Mouse (Mus musculus): ENCODE results near the gene Gch1. TPM values are rescaled to one million over a fixed set of nuclear protein-coding genes. Genes with fewer than 3 reads are reported as not detected.

Gch1 gene
- total and polyA plus RNA-seq, 3 experiments, result 0.27 to 17.3 (median 0.87) TPM

- DNase-seq (ENCODE audit: low spot score) (no peak), ATAC-seq (ENCODE audit: extremely low read depth, insufficient number of reproducible peaks, low FRiP score, poor library complexity, severe bottlenecking) (no peak)
- TF ChIP-seq GATA1 (IDR thresholded peaks at IDR 0.05; ENCODE audit: borderline replicate concordance, low read length) (no peak), POLR2AphosphoS5 (IDR thresholded peaks at IDR 0.05; ENCODE audit: insufficient replicate concordance, low read depth, low read length) (no peak), GATA2 (IDR thresholded peaks at IDR 0.05; ENCODE audit: borderline replicate concordance, low read depth, low read length) (no peak), TAL1 (conservative IDR thresholded peaks at IDR 0.05; ENCODE audit: low read depth, low read length) (no peak), CTCF (IDR thresholded peaks at IDR 0.05; ENCODE audit: low read depth, low read length) (no peak)
- Histone ChIP-seq H3K27me3 (ENCODE audit: insufficient read depth, low read length) (peaks cover 8% of the 10 kb centered on the region), H3K9me3 (replicated peaks) (no peaks in the 10 kb centered on the region), H3K4me1 (ENCODE audit: insufficient read depth, low read depth, low read length) (peaks cover 7% of the 10 kb centered on the region), H3K36me3 (replicated peaks) (no peaks in the 10 kb centered on the region), H3K4me3 (ENCODE audit: low read depth, low read length) (no peak overlapping the region)
Measured at GRCm38 (mm10) chr14:47229796-47230376, 40.7 kb upstream of the Gch1 start.

GRCm38 (mm10) chr14:47225931-47226330, 36.7 kb upstream of the Gch1 start:
- no peaks in the 10 kb centered on the region for H3K36me3 ChIP-seq (replicated peaks)
- peaks cover 10% of the 10 kb centered on the region for H3K27me3 ChIP-seq (ENCODE audit: insufficient read depth, low read length)
- TF ChIP-seq GATA1 (IDR thresholded peaks at IDR 0.05; ENCODE audit: borderline replicate concordance, low read length) (no peak), TAL1 (conservative IDR thresholded peaks at IDR 0.05; ENCODE audit: low read depth, low read length) (no peak), POLR2AphosphoS5 (IDR thresholded peaks at IDR 0.05; ENCODE audit: insufficient replicate concordance, low read depth, low read length) (no peak), GATA2 (IDR thresholded peaks at IDR 0.05; ENCODE audit: borderline replicate concordance, low read depth, low read length) (no peak), CTCF (IDR thresholded peaks at IDR 0.05; ENCODE audit: low read depth, low read length) (no peak)
- no peak for ATAC-seq (ENCODE audit: extremely low read depth, insufficient number of reproducible peaks, low FRiP score, poor library complexity, severe bottlenecking)
- peaks cover 7% of the 10 kb centered on the region; the same call in 1 of the 2 replicates for H3K4me1 ChIP-seq (ENCODE audit: insufficient read depth, low read depth, low read length)
- DNase-seq (ENCODE audit: low spot score), result no peak
- H3K4me3 ChIP-seq (ENCODE audit: low read depth, low read length), result no peak overlapping the region
- H3K9me3 ChIP-seq (replicated peaks), result no peaks in the 10 kb centered on the region

- H3K4me1 ChIP-seq (ENCODE audit: insufficient read depth, low read depth, low read length), result peaks cover 7% of the 10 kb centered on the region; the same call in 1 of the 2 replicates
- no peak for ATAC-seq (ENCODE audit: extremely low read depth, insufficient number of reproducible peaks, low FRiP score, poor library complexity, severe bottlenecking)
Measured at GRCm38 (mm10) chr14:47224476-47225325, 35.5 kb upstream of the Gch1 start.

GRCm38 (mm10) chr14:47222631-47223450, 33.6 kb upstream of the Gch1 start:
- H3K4me3 ChIP-seq (ENCODE audit: low read depth, low read length), result no peak overlapping the region
- peaks cover 12% of the 10 kb centered on the region; the same call in 1 of the 2 replicates for H3K4me1 ChIP-seq (ENCODE audit: insufficient read depth, low read depth, low read length)
- no peaks in the 10 kb centered on the region for H3K36me3 ChIP-seq (replicated peaks)
- ATAC-seq (ENCODE audit: extremely low read depth, insufficient number of reproducible peaks, low FRiP score, poor library complexity, severe bottlenecking), result no peak
- no peaks in the 10 kb centered on the region for H3K9me3 ChIP-seq (replicated peaks)
- DNase-seq (ENCODE audit: low spot score), result no peak
- H3K27me3 ChIP-seq (ENCODE audit: insufficient read depth, low read length), result 0 out of 2 replicates have a peak, but pooled peaks cover 3% of the 10 kb centered on the region
- no peak for TF ChIP-seq GATA1 (IDR thresholded peaks at IDR 0.05; ENCODE audit: borderline replicate concordance, low read length)

More at GRCm38 (mm10) chr14:47224476-47225325, 35.5 kb upstream of the Gch1 start:
- no peaks in the 10 kb centered on the region for H3K36me3 ChIP-seq (replicated peaks)
- H3K4me3 ChIP-seq (ENCODE audit: low read depth, low read length), result no peak overlapping the region
- TF ChIP-seq CTCF (IDR thresholded peaks at IDR 0.05; ENCODE audit: low read depth, low read length), result no peak
- no peak for TF ChIP-seq POLR2AphosphoS5 (IDR thresholded peaks at IDR 0.05; ENCODE audit: insufficient replicate concordance, low read depth, low read length)
- no peak for TF ChIP-seq TAL1 (conservative IDR thresholded peaks at IDR 0.05; ENCODE audit: low read depth, low read length)
- no peak for TF ChIP-seq GATA1 (IDR thresholded peaks at IDR 0.05; ENCODE audit: borderline replicate concordance, low read length)
- no peak for TF ChIP-seq GATA2 (IDR thresholded peaks at IDR 0.05; ENCODE audit: borderline replicate concordance, low read depth, low read length)
- H3K9me3 ChIP-seq (replicated peaks), result no peaks in the 10 kb centered on the region
- peaks cover 8% of the 10 kb centered on the region for H3K27me3 ChIP-seq (ENCODE audit: insufficient read depth, low read length)
- no peak for DNase-seq (ENCODE audit: low spot score)

- Histone ChIP-seq H3K4me1 (ENCODE audit: insufficient read depth, low read depth, low read length) (peaks cover 12% of the 10 kb centered on the region; the same call in 1 of the 2 replicates), H3K36me3 (replicated peaks) (no peaks in the 10 kb centered on the region), H3K27me3 (ENCODE audit: insufficient read depth, low read length) (peaks cover 4% of the 10 kb centered on the region; the same call in 1 of the 2 replicates), H3K4me3 (ENCODE audit: low read depth, low read length) (no peak overlapping the region), H3K9me3 (replicated peaks) (no peaks in the 10 kb centered on the region)
- no peak for DNase-seq (ENCODE audit: low spot score)
- TF ChIP-seq TAL1 (conservative IDR thresholded peaks at IDR 0.05; ENCODE audit: low read depth, low read length) (no peak), GATA2 (IDR thresholded peaks at IDR 0.05; ENCODE audit: borderline replicate concordance, low read depth, low read length) (no peak), CTCF (IDR thresholded peaks at IDR 0.05; ENCODE audit: low read depth, low read length) (no peak), GATA1 (IDR thresholded peaks at IDR 0.05; ENCODE audit: borderline replicate concordance, low read length) (no peak), POLR2AphosphoS5 (IDR thresholded peaks at IDR 0.05; ENCODE audit: insufficient replicate concordance, low read depth, low read length) (no peak)
- ATAC-seq (ENCODE audit: extremely low read depth, insufficient number of reproducible peaks, low FRiP score, poor library complexity, severe bottlenecking), result no peak
Measured at GRCm38 (mm10) chr14:47221567-47221966, 32.4 kb upstream of the Gch1 start.

Measured in G1E (cell line).